Mouse (Mus musculus) embryonic fibroblast, embryonic 13.5 days (primary cell): Measurements from ENCODE around the gene Acer2.

Experiments
- CTCF ChIP-seq: IDR thresholded peaks from 2 replicates; pipeline ENCODE4 v1.5.1; 2011; ENCODE audit warnings: mild to moderate bottlenecking, control low read depth, low read length, moderate library complexity, borderline replicate concordance; ENCODE audit not compliant: insufficient read depth
- POLR2A ChIP-seq: IDR thresholded peaks from 2 replicates; pipeline ENCODE4 v1.6.1; 2011; ENCODE audit warnings: low read depth, mild to moderate bottlenecking, control low read depth, low read length, moderate library complexity

- no peak for TF ChIP-seq CTCF
- TF ChIP-seq POLR2A: no peak
Measured at GRCm38 (mm10) chr4:86886160-86886878, 12.1 kb downstream of the Acer2 start.
